Mouse (Mus musculus): ENCODE data around the gene Prph.

DNA sequence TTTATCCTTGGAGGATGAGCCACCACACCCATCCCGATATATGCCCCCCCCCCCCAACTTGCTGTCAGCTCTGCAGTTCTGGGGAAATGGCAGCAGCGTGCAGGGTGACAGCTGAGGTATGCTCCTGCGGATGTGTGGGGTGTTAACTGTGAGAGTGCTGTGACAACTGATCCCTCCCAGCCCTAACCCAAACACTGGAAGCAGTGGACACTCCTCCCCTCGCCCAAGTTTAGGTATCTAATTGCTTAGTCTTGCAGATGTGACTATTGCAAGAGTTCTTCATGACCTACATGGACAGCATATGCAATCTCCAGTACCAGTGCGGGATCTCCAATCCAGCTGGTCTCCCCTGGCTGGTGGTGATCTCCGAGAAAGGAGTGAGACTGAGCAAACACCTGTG, 40.4 kb downstream of the Prph start:
- TF ChIP-seq CTCF (IDR thresholded peaks at IDR 0.05; ENCODE audit: borderline replicate concordance, insufficient read depth, low read depth, low read length) (no peak), POLR2A (IDR thresholded peaks at IDR 0.05; ENCODE audit: borderline replicate concordance, insufficient read depth, low read length) (no peak)

Data from cerebellum, adult 2 months (tissue).